Mouse (Mus musculus) limb, embryonic 13.5 days (tissue): ENCODE measurements around the gene 4933428G20Rik. TPM values are rescaled to one million over a fixed set of nuclear protein-coding genes. Genes with fewer than 3 reads are reported as not detected.

ENCODE experiments used
- ATAC-seq: fragments of 200-750 bp; cut with Nextera tagmentation; 2 replicates; pipeline ENCODE4 v1.8.0; 2017; ENCODE audit warnings: low read depth, moderate number of reproducible peaks, moderate TSS enrichment; ENCODE audit not compliant: low FRiP score
- H3K27ac ChIP-seq: fragments of 300-500 bp; sonication (generic); 2 replicates; pipeline ENCODE4 v1.5.1; 2015; ENCODE audit warnings: inconsistent platforms, mild to moderate bottlenecking, moderate library complexity
- H3K27me3 ChIP-seq: fragments of 300-500 bp; sonication (generic); 2 replicates; pipeline ENCODE4 v1.6.1; 2015; ENCODE audit warnings: mild to moderate bottlenecking, inconsistent platforms
- H3K36me3 ChIP-seq: fragments of 300-500 bp; sonication (generic); 2 replicates; pipeline ENCODE4 v1.6.1; 2015; ENCODE audit warnings: inconsistent platforms, mild to moderate bottlenecking, moderate library complexity
- H3K4me1 ChIP-seq: fragments of 300-500 bp; sonication (generic); 2 replicates; pipeline ENCODE4 v1.6.1; 2015; ENCODE audit warnings: inconsistent platforms
- H3K4me2 ChIP-seq: fragments of 300-500 bp; sonication (generic); replicated peaks from 2 replicates; pipeline ENCODE4 v1.6.1; 2015; ENCODE audit warnings: inconsistent platforms, mild to moderate bottlenecking, moderate library complexity
- H3K4me3 ChIP-seq: fragments of 300-500 bp; sonication (generic); 2 replicates; pipeline ENCODE4 v1.5.1; 2015; ENCODE audit warnings: moderate library complexity, mild to moderate bottlenecking, inconsistent platforms
- H3K9ac ChIP-seq: fragments of 300-500 bp; sonication (generic); 2 replicates; pipeline ENCODE4 v1.6.1; 2015; ENCODE audit warnings: mild to moderate bottlenecking, inconsistent platforms
- H3K9me3 ChIP-seq: fragments of 300-500 bp; sonication (generic); 2 replicates; pipeline ENCODE4 v1.6.1; 2016; ENCODE audit warnings: inconsistent platforms
- WGBS: fragments of 180-500 bp; shearing (Covaris S2); methylation state at CpG from one replicate; pipeline ENCODE4 v1.1.7; 2015; 5-methylcytosine and 5-hydroxymethylcytosine counted together
- polyA plus RNA-seq: library from polyadenylated mRNA; unstranded; fragments of >200 nt; fragmentation: Nextera tagmentation; extraction: Ambion mirVana; gene quantifications from 2 replicates; pipeline ENCODE4 v1.2.1, GENCODE M21; 2015

4933428G20Rik gene
- polyA plus RNA-seq, 1 experiment from 2014 or later, result 1.1 TPM

DNA sequence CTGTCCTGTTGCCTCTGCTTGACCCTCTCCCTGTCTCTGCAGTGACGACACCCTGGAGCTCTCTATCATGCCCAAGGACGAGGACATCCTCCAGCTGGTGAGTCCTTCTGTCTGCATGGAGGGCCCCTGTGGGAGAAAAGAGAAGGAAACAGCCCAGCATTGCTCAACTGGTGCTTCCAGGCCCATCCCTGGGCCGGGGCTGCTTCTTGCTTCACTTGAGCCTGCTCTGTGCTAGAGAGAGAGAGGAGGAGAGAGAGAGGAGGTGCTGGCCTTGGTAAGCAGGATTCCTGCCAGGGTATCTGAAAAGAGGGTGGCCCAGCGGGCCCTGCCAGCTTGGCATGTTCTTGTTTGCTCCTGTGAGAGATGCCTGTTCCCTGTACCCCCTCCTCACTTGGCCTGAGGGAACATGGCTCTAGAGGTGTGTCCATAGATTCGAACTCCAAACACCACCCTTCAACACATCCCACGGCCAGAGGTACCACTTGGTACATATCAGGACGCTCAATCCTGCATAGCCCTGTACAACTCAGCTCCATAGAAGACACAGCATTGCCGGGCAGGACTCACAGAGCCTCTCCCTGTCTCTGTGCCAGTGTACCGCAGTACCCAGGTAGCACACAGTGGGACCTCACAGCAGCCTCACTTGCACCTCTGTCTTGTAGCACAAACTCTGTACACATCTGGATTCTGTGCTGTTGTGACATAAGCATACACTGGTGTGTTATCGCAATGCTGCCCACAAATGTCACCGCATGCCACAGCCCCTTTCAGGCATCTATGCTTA, 51.3 kb downstream of the 4933428G20Rik start:
- ATAC-seq, result no peak
- Histone ChIP-seq H3K4me2 (no peak overlapping the region), H3K9me3 (no peaks in the 10 kb centered on the region), H3K9ac (no peak overlapping the region), H3K36me3 (peaks cover 83% of the 10 kb centered on the region), H3K4me3 (no peak overlapping the region), H3K27me3 (no peaks in the 10 kb centered on the region), H3K4me1 (peaks cover 35% of the 10 kb centered on the region), H3K27ac (peak overlapping the region; percentile 78; the same call in 1 of the 2 replicates)
- 90% methylated on average over 11 of the region's 11 CpGs for WGBS

DNA sequence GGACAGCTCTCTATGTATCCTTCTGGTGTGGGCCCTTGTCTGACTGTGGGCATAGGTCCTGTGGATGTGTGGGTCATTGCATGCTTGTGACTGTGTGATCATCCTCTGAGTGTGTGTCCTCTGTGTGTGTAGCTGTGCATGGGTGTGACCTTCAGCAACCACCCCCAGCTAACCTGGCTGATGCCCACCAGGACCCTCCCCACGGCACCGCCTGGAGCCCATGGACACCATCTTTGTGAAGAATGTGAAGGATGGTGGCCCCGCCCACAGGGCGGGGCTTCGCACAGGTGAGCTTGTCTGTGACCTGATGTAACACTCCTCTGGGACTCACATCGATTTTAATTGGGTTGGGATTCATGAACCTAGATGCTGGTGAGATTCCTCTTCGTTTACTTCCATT, 52.2 kb downstream of the 4933428G20Rik start:
- Histone ChIP-seq H3K4me2 (no peak overlapping the region), H3K27ac (no peak overlapping the region), H3K9ac (no peak overlapping the region), H3K4me3 (no peak overlapping the region), H3K27me3 (no peaks in the 10 kb centered on the region), H3K36me3 (peaks cover 81% of the 10 kb centered on the region), H3K9me3 (no peaks in the 10 kb centered on the region), H3K4me1 (peaks cover 34% of the 10 kb centered on the region)
- no peak for ATAC-seq
- 82% methylated on average over 7 of the region's 7 CpGs for WGBS

DNA sequence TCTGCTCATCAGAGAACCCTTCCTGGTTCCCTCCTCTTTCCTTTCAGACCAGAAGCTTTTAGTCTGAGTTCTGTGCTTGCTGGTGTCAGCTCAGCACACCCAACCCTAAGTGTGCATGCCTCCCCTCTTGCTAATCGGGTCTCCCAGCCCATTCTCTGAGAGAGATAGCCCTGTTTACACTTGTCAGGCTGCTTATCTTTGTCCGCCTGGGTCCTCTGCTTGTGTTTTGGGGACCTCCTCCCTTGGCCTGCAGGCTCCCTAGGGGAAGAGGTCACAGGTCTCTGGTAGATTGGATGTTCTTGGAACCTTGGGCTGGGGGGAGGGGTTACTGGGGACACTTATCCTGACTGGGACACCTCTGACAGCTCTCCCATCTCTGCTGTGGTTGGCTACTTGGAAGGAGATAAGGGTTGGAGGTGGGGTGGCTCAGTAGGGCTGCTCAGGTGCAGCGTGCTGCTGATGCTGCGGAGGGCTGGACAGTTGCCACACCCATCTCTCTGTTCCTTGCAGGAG, 54.1 kb downstream of the 4933428G20Rik start:
- Histone ChIP-seq H3K4me1 (peaks cover 43% of the 10 kb centered on the region), H3K4me3 (no peak overlapping the region), H3K4me2 (no peak overlapping the region), H3K9me3 (no peaks in the 10 kb centered on the region), H3K27ac (no peak overlapping the region), H3K27me3 (0 out of 2 replicates have a peak, but pooled peaks cover 5% of the 10 kb centered on the region), H3K36me3 (peaks cover 63% of the 10 kb centered on the region), H3K9ac (no peak overlapping the region)
- WGBS, result 62% methylated on average over 4 of the region's 4 CpGs
- no peak for ATAC-seq

DNA sequence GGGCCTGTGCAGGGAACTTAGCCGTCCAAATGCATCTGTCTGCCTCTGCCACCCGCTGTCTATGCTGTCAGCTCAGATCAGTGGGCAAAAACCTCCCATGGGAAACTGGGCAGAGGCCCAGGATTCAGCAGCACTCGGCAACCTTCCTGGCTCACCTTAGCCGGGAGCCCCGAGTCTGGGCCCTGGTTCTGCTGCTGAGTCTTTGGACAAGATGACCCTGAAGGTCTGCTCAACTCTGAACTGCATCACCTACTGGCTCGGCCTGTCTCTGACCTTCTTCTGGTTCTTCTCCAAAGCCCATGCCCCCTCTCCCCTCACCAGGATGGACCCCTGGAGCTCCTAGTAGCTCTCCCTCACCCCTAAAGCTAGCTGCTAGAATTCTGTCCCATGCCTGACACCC, 54.5 kb downstream of the 4933428G20Rik start:
- Histone ChIP-seq H3K4me1 (peaks cover 43% of the 10 kb centered on the region), H3K27ac (no peak overlapping the region), H3K27me3 (0 out of 2 replicates have a peak, but pooled peaks cover 5% of the 10 kb centered on the region), H3K4me3 (no peak overlapping the region), H3K4me2 (no peak overlapping the region), H3K9me3 (no peaks in the 10 kb centered on the region), H3K36me3 (peaks cover 63% of the 10 kb centered on the region), H3K9ac (no peak overlapping the region)
- no peak for ATAC-seq
- 85% methylated on average over 6 of the region's 6 CpGs for WGBS

DNA sequence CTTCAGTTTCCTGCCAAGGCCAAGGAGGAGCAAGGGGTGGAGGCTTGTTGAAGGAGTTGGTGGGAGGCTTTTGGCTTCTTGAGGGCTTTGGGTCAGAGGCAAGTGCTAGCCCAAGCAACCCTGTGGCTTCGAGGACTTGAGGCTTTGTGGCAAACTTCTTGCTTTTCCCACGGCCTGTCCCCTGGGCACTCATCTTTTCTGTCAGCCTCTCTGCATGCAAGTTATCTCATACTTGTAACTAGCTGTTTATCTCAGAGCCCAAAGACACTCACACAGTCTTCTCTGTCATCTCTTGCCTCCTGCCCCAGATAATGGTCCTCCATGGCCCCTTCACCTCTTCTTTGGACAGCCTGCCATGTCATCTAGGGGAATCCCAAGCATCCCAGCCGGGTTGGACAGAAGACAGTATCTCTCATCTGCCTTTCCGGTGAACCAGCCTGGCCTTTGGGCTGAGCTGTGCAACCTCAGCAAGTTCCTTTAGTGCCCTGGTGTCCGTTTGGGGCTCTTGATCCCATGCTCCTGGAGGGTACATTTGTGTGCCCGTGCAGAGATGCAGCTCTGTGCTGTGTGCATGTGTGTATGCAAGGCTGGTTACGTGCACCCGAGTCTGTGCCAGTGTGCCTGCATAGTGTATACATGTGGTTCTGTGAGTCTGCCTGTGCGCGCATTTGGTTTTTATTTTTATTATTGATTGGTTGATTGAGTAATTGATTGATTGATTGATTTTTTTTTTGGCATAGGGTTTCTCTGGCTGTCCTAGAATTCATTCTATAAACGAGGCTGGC, 57.1 kb downstream of the 4933428G20Rik start:
- no peak overlapping the region for H3K27ac ChIP-seq
- H3K9ac ChIP-seq, result peak overlapping the region; percentile 26; the same call in 1 of the 2 replicates
- WGBS, result 88% methylated on average over 11 of the region's 11 CpGs

DNA sequence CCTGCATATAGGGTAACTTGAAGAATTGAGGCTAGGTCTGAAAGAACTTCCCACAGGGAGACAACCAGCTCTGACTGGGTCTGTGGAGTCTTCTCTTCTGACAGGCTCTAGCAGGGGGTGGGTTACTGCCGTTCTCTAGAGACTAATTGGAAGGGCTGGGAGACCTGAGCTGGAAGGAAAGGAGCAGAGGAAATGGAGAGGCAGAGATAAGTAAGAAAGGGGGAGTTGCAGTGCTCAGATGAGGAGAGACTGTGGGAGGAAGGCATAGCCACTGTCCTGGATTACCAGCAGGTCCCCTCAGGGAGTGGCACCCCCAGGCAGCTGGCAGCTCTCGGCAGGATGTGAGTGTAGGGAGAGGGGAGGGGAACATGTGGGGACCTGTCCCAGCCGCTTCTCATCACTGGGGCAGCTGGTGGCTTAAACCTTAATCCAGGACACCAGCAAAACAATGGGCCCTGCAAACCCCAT, 58.4 kb downstream of the 4933428G20Rik start:
- H3K9me3 ChIP-seq, result no peaks in the 10 kb centered on the region
- peak overlapping the region; percentile 61; the same call in 1 of the 2 replicates for H3K27ac ChIP-seq
- peaks cover 66% of the 10 kb centered on the region for H3K4me1 ChIP-seq
- H3K36me3 ChIP-seq, result peaks cover 36% of the 10 kb centered on the region
- peak overlapping the region; percentile 71 for H3K4me3 ChIP-seq
- H3K4me2 ChIP-seq, result peak overlapping the region; percentile 85
- peak overlapping the region; percentile 46; the same call in 1 of the 2 replicates for H3K9ac ChIP-seq
- 0 out of 2 replicates have a peak, but pooled peaks have one; percentile 26 for ATAC-seq
- WGBS, result 2% methylated on average over 3 of the region's 3 CpGs
- peaks cover 20% of the 10 kb centered on the region for H3K27me3 ChIP-seq

More for the DNA sequence above, 57.1 kb downstream of the 4933428G20Rik start:
- peaks cover 20% of the 10 kb centered on the region for H3K27me3 ChIP-seq
- H3K4me2 ChIP-seq, result peak overlapping the region; percentile 85
- peaks cover 52% of the 10 kb centered on the region for H3K4me1 ChIP-seq
- H3K4me3 ChIP-seq, result no peak overlapping the region; the same call in 1 of the 2 replicates
- peaks cover 47% of the 10 kb centered on the region for H3K36me3 ChIP-seq
- no peak for ATAC-seq
- H3K9me3 ChIP-seq, result no peaks in the 10 kb centered on the region

DNA sequence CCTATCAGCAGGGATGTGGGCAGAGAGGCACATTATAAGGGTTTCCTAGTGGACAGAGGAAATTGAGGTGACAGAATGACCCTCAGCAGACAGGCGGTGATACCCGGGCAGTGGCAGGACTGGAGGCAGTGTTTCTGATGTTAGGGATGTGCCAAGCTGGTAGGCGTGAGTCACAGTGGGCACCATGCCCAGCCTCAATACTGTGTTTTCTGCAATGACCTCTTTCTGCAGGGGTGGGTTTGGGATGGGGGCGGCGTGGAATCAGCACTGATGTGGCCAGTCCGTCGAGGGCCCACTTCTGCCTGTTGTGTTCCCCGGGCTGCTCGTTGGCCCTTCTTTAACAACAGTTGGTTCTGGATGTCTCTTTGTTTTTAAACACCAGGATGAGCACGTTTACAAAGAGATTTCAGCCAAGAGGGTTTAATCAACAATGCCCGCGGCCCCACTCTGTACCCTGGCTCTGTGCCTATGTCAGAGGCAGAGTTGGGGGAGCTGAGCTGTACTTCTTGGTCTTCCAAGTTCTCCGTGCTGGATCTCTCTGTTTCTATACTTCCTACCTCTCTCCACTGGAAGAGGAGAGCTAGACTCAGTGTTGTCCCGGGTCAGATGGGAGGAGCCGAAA, 59.0 kb downstream of the 4933428G20Rik start:
- H3K36me3 ChIP-seq, result peaks cover 30% of the 10 kb centered on the region
- peak overlapping the region; percentile 85 for H3K4me2 ChIP-seq
- H3K4me3 ChIP-seq, result peak overlapping the region; percentile 71
- H3K27me3 ChIP-seq, result peaks cover 20% of the 10 kb centered on the region
- ATAC-seq, result no peak
- peak overlapping the region; percentile 61; the same call in 1 of the 2 replicates for H3K27ac ChIP-seq
- no peaks in the 10 kb centered on the region for H3K9me3 ChIP-seq
- H3K4me1 ChIP-seq, result peaks cover 71% of the 10 kb centered on the region
- 66% methylated on average over 15 of the region's 15 CpGs for WGBS
- peak overlapping the region; percentile 86 for H3K9ac ChIP-seq

Other genes starting within 250 kb of the 4933428G20Rik start
- 90.8 and 96.0 TPM in 2 replicates for gene Npepps, start 219.7 kb downstream of the 4933428G20Rik start, polyA plus RNA-seq
- gene Mrpl45, start 184.6 kb downstream of the 4933428G20Rik start, polyA plus RNA-seq, result 42.5 and 45.8 TPM in 2 replicates
- 0.04 and 0.09 TPM in 2 replicates for gene Gpr179, start 148.3 kb downstream of the 4933428G20Rik start, polyA plus RNA-seq
- 4.4 and 4.9 TPM in 2 replicates for gene Socs7, start 137.8 kb downstream of the 4933428G20Rik start, polyA plus RNA-seq
- 6.7 and 7.2 TPM in 2 replicates for gene Arhgap23, start 84.8 kb downstream of the 4933428G20Rik start, polyA plus RNA-seq
- 0.32 and 0.48 TPM in 2 replicates for gene Srcin1, start 75.8 kb upstream of the 4933428G20Rik start, polyA plus RNA-seq
- gene Epop, start 129.4 kb upstream of the 4933428G20Rik start, polyA plus RNA-seq, result 3.5 and 4.6 TPM in 2 replicates
- 2.9 and 3.3 TPM in 2 replicates for gene Mllt6, start 163.1 kb upstream of the 4933428G20Rik start, polyA plus RNA-seq
- 11.2 and 13.5 TPM in 2 replicates for gene Cisd3, start 185.5 kb upstream of the 4933428G20Rik start, polyA plus RNA-seq
- gene Pcgf2, start 200.2 kb upstream of the 4933428G20Rik start, polyA plus RNA-seq, result 20.7 and 21.3 TPM in 2 replicates
- gene Psmb3, start 203.1 kb upstream of the 4933428G20Rik start, polyA plus RNA-seq, result 490 and 497 TPM in 2 replicates
- 2.8 and 3.3 TPM in 2 replicates for gene Pip4k2b, start 244.4 kb upstream of the 4933428G20Rik start, polyA plus RNA-seq